Mouse (Mus musculus) adrenal gland, adult 2 months (tissue): ENCODE measurements around the gene Vwa8. TPM values are rescaled to one million over a fixed set of nuclear protein-coding genes. Genes with fewer than 3 reads are reported as not detected.

Source experiments
- DNase-seq: peaks from one replicate; pipeline ENCODE4 v3.0.0; 2021
- polyA plus RNA-seq: library from polyadenylated mRNA; depleted of rRNA; stranded (reverse); fragments of >200 nt; gene quantifications from 2 replicates; pipeline ENCODE4 v1.2.3, GENCODE M21; 2012
- total RNA-seq, 2 experiments: library from RNA; stranded (reverse); gene quantifications; 2 replicates each; pipeline ENCODE4 v1.2.3; 2021

Vwa8 gene
- total and polyA plus RNA-seq, 3 experiments, result 21.8 to 156 (median 154) TPM

GRCm38 (mm10) chr14:79089464-79089863 is 240.6 kb downstream of the Vwa8 start:
- peak; percentile 77 for DNase-seq

- DNase-seq, result no peak
Observed at GRCm38 (mm10) chr14:79097181-79097580, 248.3 kb downstream of the Vwa8 start.

DNA sequence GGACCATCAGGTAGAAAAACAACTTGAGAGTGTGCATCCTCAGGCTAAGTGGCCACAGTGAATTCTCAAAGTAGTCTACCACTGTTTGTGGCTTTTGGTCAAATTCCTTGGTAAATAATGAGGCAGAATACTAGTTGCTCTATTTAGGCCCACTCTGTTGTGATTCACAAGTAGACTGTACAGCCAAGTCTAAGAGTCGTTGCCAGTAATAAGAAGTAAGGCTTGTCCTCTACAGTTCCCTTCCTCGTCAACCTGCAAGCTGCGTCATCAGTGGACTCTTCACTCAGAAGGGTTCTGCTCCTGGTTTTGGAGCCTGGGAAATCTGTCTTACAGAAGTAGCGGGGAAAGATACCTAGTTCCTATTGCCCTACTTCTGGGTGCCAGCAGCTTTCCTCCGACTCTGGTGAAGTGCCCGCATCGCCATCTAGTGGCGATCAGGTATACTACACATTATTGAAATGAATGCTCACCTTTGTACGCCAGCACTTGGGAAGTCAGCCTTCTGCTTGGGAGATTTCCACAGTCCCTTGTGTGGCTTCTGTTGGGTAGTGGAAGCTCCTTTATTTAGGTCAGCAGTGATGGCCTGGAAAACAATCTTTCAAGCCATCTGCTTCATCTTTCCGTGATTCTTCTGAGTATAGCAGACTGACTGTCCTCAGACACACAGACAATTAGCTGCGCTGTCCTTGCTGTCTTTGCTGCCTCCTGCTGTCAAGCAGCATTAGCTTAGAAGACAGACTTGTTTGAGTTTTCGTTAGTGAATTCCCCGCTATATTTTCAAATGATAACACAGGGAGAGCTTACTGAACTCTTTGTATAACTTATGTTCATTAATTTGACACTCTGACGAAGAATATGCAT is 258.0 kb downstream of the Vwa8 start:
- peak; percentile 77 for DNase-seq

DNA sequence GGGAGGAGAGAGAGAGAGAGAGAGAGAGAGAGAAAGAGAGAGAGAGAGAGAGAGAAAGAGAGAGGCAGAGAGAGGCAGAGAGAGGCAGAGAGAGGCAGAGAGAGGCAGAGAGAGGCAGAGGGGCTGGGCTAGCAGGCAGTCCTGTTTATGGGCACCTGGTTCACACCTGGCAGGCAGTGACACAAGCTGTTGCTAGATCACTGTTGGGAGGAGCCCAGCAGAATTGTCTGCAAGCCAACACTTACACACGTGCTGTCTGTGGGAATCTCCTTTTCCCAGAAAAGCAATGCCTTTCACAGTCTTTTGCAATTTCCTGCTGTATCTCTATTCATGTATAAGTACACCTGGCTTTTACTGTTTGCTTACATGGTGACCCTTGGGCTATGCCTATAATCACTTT is 260.5 kb downstream of the Vwa8 start:
- no peak for DNase-seq

DNA sequence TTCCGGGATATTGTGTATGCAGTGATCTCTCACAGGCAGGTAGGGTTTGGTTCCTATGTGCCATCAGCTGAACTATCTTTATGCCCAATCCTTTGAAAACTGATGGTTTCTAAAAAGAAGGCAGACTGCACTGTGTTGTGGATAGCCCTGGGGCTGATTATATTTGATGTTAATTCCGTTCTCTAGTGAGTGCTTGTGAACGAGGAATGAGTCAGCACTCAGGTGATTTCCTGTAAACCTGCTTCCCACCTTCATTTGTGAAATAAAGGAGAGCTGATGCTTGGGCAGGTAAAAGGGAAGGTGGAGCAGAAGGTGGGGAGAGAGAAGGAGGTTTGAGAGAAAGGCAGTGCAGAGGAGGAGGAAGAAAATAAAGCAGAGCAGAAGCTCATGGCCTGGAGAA is 261.2 kb downstream of the Vwa8 start:
- no peak for DNase-seq

DNA sequence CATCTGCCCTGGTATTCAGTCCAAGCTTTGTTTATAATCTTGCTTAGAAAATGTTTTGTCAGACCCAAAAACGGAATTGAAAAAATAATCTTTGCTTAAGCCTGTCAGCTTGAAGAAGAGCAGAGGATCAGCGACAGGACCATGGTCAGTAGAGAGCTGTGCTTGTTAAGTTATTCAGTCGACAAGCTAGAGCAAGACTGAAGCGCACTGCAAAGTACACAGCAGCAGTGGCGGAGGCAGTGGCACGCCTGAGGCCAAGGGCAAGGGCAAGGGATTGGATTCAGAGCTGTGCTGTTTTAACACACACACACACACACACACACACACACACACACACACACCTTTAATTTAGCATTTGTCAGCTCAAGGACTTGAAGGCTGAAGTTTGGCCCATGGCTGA is 263.2 kb downstream of the Vwa8 start:
- no peak for DNase-seq

DNA sequence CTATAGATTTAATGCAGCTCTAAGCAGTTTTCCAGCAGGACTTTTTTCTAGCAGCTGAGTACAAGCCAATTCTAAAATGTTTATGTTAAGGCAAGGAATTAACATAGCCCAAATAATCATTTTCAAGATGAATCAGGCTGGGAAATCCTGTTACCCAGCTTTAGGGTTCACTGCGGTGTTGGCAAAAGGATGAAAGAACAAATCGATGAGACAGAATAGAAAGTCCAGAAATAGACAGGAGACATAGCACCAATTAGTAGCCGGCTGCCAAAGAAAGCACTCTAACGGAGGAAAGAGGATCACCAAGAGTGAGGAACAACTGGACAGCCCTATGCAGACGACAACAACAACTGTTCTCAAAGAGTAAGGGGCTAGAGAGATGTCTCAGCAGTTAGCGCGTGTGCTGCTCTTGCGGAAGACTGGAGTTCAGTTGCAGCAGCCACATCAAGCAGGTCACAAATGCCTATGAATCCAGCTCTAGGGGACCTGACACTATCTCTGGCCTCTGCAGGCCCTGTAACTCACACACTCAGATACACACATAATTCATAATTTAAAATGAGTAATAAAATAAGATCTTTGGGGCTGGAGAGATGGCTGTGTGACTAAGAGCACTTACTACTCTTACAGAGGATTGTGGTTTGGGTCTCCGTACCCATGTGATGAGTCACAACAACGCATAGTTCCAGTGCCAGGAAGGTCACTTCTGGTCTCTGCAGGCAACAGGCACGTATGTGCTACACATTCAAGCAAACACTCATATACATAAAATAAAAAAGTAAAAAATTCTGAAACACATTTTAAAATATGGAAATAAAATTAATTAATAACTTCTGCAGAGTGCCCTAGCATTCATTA is 265.9 kb downstream of the Vwa8 start:
- no peak for DNase-seq

GRCm38 (mm10) chr14:79118457-79118856 is 269.6 kb downstream of the Vwa8 start:
- no peak for DNase-seq

- DNase-seq, result no peak
Observed at GRCm38 (mm10) chr14:79119354-79119753, 270.5 kb downstream of the Vwa8 start.

DNA sequence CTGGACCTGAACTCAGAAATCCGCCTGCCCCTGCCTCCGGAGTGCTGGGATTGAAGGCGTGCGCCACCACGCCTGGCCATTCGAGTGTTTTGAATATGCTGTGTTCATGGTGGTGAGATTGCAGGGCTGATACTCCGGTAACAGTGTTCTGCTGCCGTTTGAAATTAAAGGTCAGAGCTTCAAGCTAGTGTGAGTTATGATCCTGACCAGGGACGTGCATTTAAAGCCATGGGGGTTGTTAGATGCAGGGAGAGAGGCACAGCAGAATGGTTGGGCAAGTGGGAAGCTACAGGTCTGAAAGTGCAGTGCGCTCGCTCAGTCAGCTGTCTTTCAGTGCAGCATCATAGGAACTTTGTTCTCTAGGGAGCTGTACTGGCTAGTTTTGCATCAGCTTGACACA is 271.8 kb downstream of the Vwa8 start:
- DNase-seq, result peak; percentile 43

GRCm38 (mm10) chr14:79123466-79123865 is 274.6 kb downstream of the Vwa8 start:
- DNase-seq, result no peak

- DNase-seq, result peak; percentile 28
Observed at GRCm38 (mm10) chr14:79124643-79125042, 275.8 kb downstream of the Vwa8 start.

DNA sequence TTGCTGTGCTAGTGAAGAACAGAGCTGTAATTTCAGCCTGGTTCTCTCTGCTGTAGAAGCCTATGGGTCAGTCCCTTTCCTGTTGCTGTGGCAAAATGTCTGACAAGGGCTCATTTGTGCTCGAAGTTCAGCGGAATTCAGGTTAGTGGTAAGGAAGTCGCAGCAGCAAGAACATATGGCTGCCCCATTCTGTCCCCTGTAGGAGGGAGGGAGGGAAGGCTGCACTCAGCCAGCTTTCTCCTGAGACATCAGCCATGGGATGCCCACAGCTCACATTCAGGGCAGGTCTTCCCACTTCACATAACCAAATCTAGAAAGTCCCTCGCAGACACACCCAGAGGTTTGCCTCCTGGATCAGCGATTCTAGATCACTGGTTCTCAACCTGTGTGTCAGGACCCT is 277.3 kb downstream of the Vwa8 start:
- no peak for DNase-seq

- DNase-seq, result no peak
Observed at GRCm38 (mm10) chr14:79134891-79135334, 286.1 kb downstream of the Vwa8 start.

- no peak for DNase-seq
Observed at GRCm38 (mm10) chr14:79135441-79135840, 286.6 kb downstream of the Vwa8 start.

DNA sequence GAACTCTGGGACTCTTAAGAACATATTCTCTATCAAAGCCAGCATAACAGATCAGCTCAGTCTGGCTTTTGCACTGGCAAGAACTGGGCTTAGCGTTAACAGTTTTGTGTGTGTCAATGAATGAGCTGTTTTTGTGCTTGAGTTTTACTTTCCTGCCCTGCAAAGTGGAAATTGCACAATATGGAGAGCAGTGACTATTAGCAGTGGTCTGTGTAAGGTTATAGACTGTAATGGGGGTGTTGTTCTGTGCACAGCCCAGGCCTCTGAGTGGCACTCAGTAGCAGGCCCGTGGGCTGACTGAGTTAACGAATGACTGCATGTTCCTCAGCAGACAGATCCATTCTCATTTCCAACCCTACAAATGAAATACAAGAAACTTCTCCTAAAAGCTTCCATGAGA is 287.7 kb downstream of the Vwa8 start:
- no peak for DNase-seq

- DNase-seq, result no peak
Observed at GRCm38 (mm10) chr14:79137100-79137499, 288.2 kb downstream of the Vwa8 start.

- no peak for DNase-seq
Observed at GRCm38 (mm10) chr14:79139096-79139651, 290.3 kb downstream of the Vwa8 start.

- peak; percentile 75 for DNase-seq
Observed at GRCm38 (mm10) chr14:79139918-79140825, 291.3 kb downstream of the Vwa8 start.

GRCm38 (mm10) chr14:79140826-79141219 is 292.0 kb downstream of the Vwa8 start:
- DNase-seq, result no peak

GRCm38 (mm10) chr14:79142342-79142741 is 293.5 kb downstream of the Vwa8 start:
- DNase-seq, result no peak

GRCm38 (mm10) chr14:79143696-79144095 is 294.8 kb downstream of the Vwa8 start:
- no peak for DNase-seq
